Mouse (Mus musculus): ENCODE data around the gene Tnfsf13. TPM values are rescaled to one million over a fixed set of nuclear protein-coding genes. Genes with fewer than 3 reads are reported as not detected.

Gene Tnfsf13
- polyA plus RNA-seq, 1 experiment from 2014 or later = 1.0 TPM

GRCm38 (mm10) chr11:69684936-69685335 lies 648 bp downstream of the Tnfsf13 start:
- WGBS = 82% methylated on average over 6 of the region's 6 CpGs
- H3K4me3 ChIP-seq = no peak overlapping the region
- peak overlapping the region; percentile 93 for H3K27ac ChIP-seq
- H3K4me1 ChIP-seq = peaks cover 52% of the 10 kb centered on the region
- H3K36me3 ChIP-seq = peaks cover 4% of the 10 kb centered on the region; the same call in 1 of the 2 replicates
- H3K9me3 ChIP-seq = no peaks in the 10 kb centered on the region
- H3K27me3 ChIP-seq = no peaks in the 10 kb centered on the region
- H3K9ac ChIP-seq = no peak overlapping the region
- no peak overlapping the region for H3K4me2 ChIP-seq
- no peak for ATAC-seq (ENCODE audit: borderline replicate concordance, extremely low read depth, low FRiP score, low TSS enrichment)

DNA sequence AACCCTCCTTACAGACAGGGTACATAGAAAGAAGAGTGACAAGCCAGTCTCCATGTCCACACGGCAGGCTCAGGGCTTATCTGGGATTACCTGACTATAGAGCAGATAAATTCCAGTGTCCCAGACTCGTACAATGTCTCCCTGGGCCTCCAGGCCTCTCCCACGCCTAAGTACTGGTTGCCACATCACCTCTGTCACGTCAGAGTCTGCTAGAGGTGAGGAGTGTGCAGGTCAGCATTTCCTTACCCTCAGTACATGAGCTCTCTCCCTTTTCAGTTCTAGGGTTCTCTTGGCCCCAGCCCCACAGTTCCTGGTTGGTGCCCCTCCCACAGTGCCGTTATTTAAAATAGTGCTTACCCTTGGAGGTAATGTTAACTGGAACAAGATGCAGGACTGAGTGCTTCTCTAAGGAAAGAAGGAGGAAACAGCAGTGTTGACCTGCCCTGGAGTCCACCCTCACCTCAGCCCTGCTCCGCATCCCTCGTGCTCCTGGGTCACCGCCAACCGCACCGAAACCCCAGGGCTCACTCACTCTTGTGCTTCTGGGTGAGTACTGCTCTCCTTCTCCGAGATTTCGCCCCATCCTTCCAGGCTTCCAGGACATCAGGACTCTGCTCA lies 1.3 kb downstream of the Tnfsf13 start:
- ATAC-seq (ENCODE audit: borderline replicate concordance, extremely low read depth, low FRiP score, low TSS enrichment) = no peak
- H3K9ac ChIP-seq = no peak overlapping the region

DNA sequence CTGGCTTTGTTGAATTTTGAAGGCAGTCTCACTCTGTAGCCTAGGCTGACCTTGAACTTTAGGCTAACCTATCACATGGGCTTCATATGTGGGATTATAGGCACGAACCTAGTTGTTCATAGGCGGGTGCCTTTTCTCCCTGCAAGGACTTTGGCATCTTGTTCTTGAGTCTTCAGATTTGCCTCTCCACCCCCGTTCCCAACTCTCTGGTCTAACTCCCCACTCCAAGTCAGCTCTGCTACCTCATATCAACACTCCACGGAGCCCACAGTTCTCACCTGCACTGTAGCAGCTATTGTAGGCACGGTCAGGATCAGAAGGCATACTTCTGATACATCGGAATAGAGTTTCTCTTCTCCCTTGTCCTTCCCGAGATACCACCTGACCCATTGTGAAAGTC lies 2.0 kb downstream of the Tnfsf13 start:
- Histone ChIP-seq H3K36me3 (peaks cover 15% of the 10 kb centered on the region), H3K4me2 (peak overlapping the region; percentile 88; the same call in 1 of the 2 replicates), H3K9me3 (no peaks in the 10 kb centered on the region), H3K4me3 (no peak overlapping the region), H3K4me1 (peaks cover 57% of the 10 kb centered on the region), H3K9ac (peak overlapping the region; percentile 43; the same call in 1 of the 2 replicates), H3K27ac (peak overlapping the region; percentile 96), H3K27me3 (no peaks in the 10 kb centered on the region)
- WGBS = 66% methylated on average over 7 of the region's 7 CpGs
- no peak for ATAC-seq (ENCODE audit: borderline replicate concordance, extremely low read depth, low FRiP score, low TSS enrichment)

More for the DNA sequence above, 1.3 kb downstream of the Tnfsf13 start:
- Histone ChIP-seq H3K4me2 (no peak overlapping the region), H3K27me3 (no peaks in the 10 kb centered on the region), H3K27ac (no peak overlapping the region), H3K9me3 (no peaks in the 10 kb centered on the region), H3K36me3 (peaks cover 8% of the 10 kb centered on the region), H3K4me3 (no peak overlapping the region), H3K4me1 (peaks cover 56% of the 10 kb centered on the region)
- WGBS = 80% methylated on average over 12 of the region's 12 CpGs

- H3K27me3 ChIP-seq = no peaks in the 10 kb centered on the region
- ATAC-seq (ENCODE audit: borderline replicate concordance, extremely low read depth, low FRiP score, low TSS enrichment) = peak; percentile 37; the same call in 1 of the 2 replicates
- peak overlapping the region; percentile 88 for H3K4me2 ChIP-seq
Observed at GRCm38 (mm10) chr11:69682840-69683533, 2.6 kb downstream of the Tnfsf13 start.

GRCm38 (mm10) chr11:69682209-69682839 lies 3.3 kb downstream of the Tnfsf13 start:
- Histone ChIP-seq H3K4me2 (peak overlapping the region; percentile 88), H3K9me3 (no peaks in the 10 kb centered on the region), H3K4me3 (peak overlapping the region; percentile 90), H3K27me3 (no peaks in the 10 kb centered on the region), H3K27ac (peak overlapping the region; percentile 96), H3K9ac (peak overlapping the region; percentile 85), H3K4me1 (peaks cover 57% of the 10 kb centered on the region), H3K36me3 (peaks cover 27% of the 10 kb centered on the region)
- peak; percentile 1; the same call in 1 of the 2 replicates for ATAC-seq (ENCODE audit: borderline replicate concordance, extremely low read depth, low FRiP score, low TSS enrichment)
- WGBS = 17% methylated on average over 24 of the region's 24 CpGs

More at GRCm38 (mm10) chr11:69682840-69683533, 2.6 kb downstream of the Tnfsf13 start:
- 9% methylated on average over 12 of the region's 12 CpGs for WGBS
- Histone ChIP-seq H3K4me3 (peak overlapping the region; percentile 90), H3K36me3 (peaks cover 20% of the 10 kb centered on the region), H3K4me1 (peaks cover 57% of the 10 kb centered on the region), H3K27ac (peak overlapping the region; percentile 96), H3K9me3 (no peaks in the 10 kb centered on the region), H3K9ac (peak overlapping the region; percentile 43)

DNA sequence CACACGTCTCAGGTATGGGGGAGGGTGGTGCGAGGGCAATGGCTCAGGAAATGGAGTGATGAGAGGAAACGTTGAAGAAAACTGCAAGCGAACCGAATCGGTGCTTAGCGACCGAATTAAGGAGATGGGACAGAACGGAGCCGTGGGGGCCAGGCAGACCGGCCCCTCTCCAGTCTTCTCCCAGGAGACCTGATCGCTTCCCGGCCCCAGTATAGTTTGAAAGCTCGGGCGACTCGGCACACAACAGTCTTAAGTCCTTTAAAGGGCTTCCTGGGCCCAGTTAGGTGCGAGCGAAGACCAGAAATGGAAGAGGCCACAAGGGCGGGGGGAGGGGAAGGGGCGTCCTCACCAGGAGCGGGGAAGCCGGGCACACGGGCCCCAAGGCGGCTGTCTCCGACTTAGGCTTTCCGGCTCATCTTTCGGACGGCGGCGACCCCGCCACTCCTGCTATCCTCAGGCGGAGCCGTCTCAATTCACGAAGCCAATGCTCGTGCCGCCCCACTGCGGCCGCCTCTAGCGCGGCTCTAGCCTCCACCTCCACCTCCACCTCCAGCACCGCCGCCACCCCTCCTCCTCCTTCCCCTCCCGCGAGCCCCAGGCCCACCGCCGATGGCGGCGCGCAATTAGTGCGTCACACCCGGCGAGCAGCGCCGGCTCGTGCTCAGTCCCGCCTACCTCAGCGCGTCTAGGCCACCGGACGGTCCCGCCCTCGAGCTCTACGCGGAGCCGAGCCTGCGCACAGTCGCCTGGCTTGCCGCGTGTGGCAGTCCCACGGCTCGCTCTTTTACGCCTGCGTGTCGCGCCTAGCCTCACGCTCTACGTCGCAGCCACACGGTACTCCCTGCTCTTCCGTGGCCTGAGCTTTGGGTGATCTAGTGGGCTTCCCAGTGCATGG lies 4.0 kb downstream of the Tnfsf13 start, which contains the start of gene Senp3:
Senp3 (minus strand) TSS at position 771 of the 895 bp plus-strand sequence.
- Histone ChIP-seq H3K36me3 (peaks cover 35% of the 10 kb centered on the region), H3K4me2 (peak within 1 kb of the TSS; percentile 88), H3K9me3 (no peaks in the 10 kb centered on the region), H3K27ac (peak within 1 kb of the TSS; percentile 96), H3K9ac (peak within 1 kb of the TSS; percentile 85), H3K4me3 (peak within 1 kb of the TSS; percentile 90), H3K4me1 (peaks cover 51% of the 10 kb centered on the region), H3K27me3 (no peaks in the 10 kb centered on the region)
- peak; percentile 91 for ATAC-seq (ENCODE audit: borderline replicate concordance, extremely low read depth, low FRiP score, low TSS enrichment)
- under 1% methylated on average over 80 of the region's 80 CpGs for WGBS

GRCm38 (mm10) chr11:69680136-69680855 lies 5.3 kb downstream of the Tnfsf13 start:
- 84% methylated on average over 30 of the region's 30 CpGs for WGBS
- Histone ChIP-seq H3K9me3 (no peaks in the 10 kb centered on the region), H3K4me2 (peak overlapping the region; percentile 88), H3K4me1 (peaks cover 38% of the 10 kb centered on the region), H3K27ac (no peak overlapping the region; the same call in 1 of the 2 replicates), H3K27me3 (no peaks in the 10 kb centered on the region), H3K9ac (0 out of 2 replicates have a peak overlapping the region, but pooled peaks have one; percentile 85), H3K36me3 (peaks cover 47% of the 10 kb centered on the region), H3K4me3 (peak overlapping the region; percentile 90)
- no peak for ATAC-seq (ENCODE audit: borderline replicate concordance, extremely low read depth, low FRiP score, low TSS enrichment)

- Histone ChIP-seq H3K27ac (no peak overlapping the region), H3K36me3 (peaks cover 59% of the 10 kb centered on the region), H3K4me3 (no peak overlapping the region), H3K4me1 (peaks cover 32% of the 10 kb centered on the region), H3K27me3 (no peaks in the 10 kb centered on the region), H3K9ac (no peak overlapping the region), H3K9me3 (no peaks in the 10 kb centered on the region), H3K4me2 (no peak overlapping the region)
- WGBS = 92% methylated on average over 2 of the region's 2 CpGs
- no peak for ATAC-seq (ENCODE audit: borderline replicate concordance, extremely low read depth, low FRiP score, low TSS enrichment)
Observed at GRCm38 (mm10) chr11:69679144-69679543, 6.4 kb downstream of the Tnfsf13 start.

DNA sequence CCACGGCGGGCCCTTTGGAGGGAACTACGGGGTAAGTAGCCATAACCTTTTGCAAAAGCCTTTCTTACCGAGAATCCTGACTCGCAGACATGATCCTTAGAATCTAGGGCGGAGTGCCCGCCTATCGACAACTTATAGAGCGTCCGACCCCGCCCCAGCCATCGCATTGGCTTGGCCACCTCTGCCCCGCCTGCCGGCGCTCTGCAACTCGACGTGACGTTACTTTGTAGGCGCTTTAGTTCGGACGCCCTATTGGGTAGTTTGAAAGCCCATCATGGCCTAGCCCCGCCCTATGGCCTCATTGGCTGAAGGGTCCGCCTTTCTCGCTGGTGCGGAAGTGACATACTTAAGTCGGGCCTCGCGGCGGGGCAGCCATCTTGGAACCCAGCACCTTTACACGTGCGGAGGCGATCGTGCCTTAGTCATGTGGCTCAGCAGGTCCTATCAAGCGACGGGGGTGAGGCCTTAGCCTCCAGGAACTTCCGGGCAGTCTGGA lies 13.3 kb downstream of the Tnfsf13 start, which contains the start of gene Eif4a1:
Eif4a1 (minus strand) TSS at position 213 of the 496 bp plus-strand sequence.
- Histone ChIP-seq H3K4me2 (peak within 1 kb of the TSS; percentile 85), H3K36me3 (peaks cover 73% of the 10 kb centered on the region), H3K27me3 (no peaks in the 10 kb centered on the region), H3K27ac (peak within 1 kb of the TSS; percentile 95), H3K4me1 (peaks cover 28% of the 10 kb centered on the region), H3K4me3 (peak within 1 kb of the TSS; percentile 95), H3K9ac (peak within 1 kb of the TSS; percentile 99), H3K9me3 (no peaks in the 10 kb centered on the region)
- WGBS = under 1% methylated on average over 36 of the region's 36 CpGs
- peak; percentile 98 for ATAC-seq (ENCODE audit: borderline replicate concordance, extremely low read depth, low FRiP score, low TSS enrichment)

GRCm38 (mm10) chr11:69671726-69672124 lies 13.9 kb downstream of the Tnfsf13 start:
- H3K4me3 ChIP-seq = peak overlapping the region; percentile 95
- H3K27ac ChIP-seq = peak overlapping the region; percentile 95
- H3K9ac ChIP-seq = peak overlapping the region; percentile 99
- peak overlapping the region; percentile 85 for H3K4me2 ChIP-seq
- no peak; the same call in 1 of the 2 replicates for ATAC-seq (ENCODE audit: borderline replicate concordance, extremely low read depth, low FRiP score, low TSS enrichment)
- no peaks in the 10 kb centered on the region for H3K9me3 ChIP-seq
- under 1% methylated on average over 42 of the region's 43 CpGs for WGBS
- peaks cover 28% of the 10 kb centered on the region for H3K4me1 ChIP-seq
- no peaks in the 10 kb centered on the region for H3K27me3 ChIP-seq
- H3K36me3 ChIP-seq = peaks cover 71% of the 10 kb centered on the region

Measured in lung, embryonic 15.5 days (tissue).